Mouse (Mus musculus) T-cell, adult 2 months (primary cell): ENCODE results near the gene Apof.

Experiments used
- DNase-seq: peaks from one replicate; pipeline ENCODE4 v3.0.0; 2022; ENCODE audit warnings: low spot score

Apof gene

GRCm38 (mm10) chr10:128268371-128268770 is at the start of gene Apof:
TSS of gene Apof (plus strand) at chr10:128268671.
- no peak for DNase-seq

DNA sequence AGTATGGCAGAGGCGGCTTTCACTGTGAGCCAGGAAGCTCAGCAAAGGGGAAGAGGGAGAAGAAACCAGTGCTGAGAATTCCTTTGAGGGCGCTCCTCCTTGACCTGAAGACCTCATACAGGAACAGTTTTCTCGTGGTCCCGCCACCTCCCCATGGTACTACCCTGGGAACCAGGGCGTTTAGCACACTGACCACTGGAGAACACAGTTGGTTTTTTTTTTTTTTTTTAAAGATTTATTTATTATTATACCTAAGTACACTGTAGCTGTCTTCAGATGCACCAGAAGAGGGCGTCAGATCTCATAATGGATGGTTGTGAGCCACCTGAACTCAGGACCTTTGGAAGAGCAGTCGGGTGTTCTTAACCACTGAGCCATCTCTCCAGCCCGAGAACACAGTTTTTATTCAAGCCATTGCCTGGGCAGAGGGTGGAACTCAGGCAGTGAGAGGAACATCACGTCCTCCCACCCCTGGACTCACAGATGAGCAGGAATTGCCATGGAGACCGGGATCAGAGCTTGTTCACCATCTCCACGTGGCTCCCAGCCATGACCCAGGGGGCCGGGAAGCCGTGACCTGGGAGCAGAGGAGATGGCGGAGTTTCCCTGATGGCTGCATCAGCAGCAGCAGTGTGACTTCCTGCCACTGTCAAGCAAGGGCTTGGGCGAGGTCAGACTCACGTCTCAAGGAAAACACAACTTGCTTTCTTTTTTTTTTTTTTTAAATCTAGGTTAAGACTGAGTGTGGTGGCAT is 46.8 kb upstream of the Apof start:
- peak; percentile 36 for DNase-seq

- DNase-seq = no peak
Observed at GRCm38 (mm10) chr10:128225064-128225463, 43.4 kb upstream of the Apof start.

- no peak for DNase-seq
Observed at GRCm38 (mm10) chr10:128225538-128225937, 42.9 kb upstream of the Apof start, which contains the start of gene Mip. TSS of gene Mip (plus strand) at chr10:128225838.

DNA sequence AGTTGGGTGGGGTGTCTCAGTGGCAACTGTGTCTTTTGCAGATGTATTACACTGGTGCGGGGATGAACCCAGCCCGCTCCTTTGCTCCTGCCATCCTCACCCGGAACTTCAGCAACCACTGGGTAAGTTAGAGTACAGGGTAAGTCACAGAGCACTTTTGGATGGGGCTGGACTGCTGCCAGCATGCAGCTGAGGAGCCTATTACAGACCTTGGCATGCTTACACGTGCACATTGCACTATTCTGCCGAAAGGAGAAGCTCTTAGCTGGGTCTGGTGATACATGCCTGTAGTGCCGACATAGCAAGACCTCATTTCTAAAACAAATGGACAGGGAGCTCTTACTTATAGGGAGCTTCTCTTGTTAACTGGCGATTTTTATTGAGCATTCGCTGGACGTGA is 40.9 kb upstream of the Apof start:
- no peak for DNase-seq

DNA sequence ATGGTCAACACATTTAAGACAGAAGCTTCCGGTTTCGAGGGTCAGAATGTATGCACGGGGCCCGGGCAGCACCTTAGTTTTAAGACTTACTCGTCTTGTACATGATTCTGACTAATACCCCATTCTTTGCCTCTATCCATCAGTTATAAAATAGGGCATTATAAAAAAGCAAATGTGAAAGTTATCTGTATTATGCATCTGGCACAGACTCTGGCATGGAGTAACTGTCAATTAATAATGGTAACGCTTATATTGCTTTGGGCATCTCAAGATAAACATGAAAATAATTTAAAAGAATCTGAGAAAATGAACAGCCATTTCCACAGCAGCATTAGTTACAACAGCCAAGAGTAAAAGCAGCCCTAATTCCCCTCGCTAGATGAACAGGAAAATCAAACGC is 40.5 kb upstream of the Apof start:
- DNase-seq = no peak

DNA sequence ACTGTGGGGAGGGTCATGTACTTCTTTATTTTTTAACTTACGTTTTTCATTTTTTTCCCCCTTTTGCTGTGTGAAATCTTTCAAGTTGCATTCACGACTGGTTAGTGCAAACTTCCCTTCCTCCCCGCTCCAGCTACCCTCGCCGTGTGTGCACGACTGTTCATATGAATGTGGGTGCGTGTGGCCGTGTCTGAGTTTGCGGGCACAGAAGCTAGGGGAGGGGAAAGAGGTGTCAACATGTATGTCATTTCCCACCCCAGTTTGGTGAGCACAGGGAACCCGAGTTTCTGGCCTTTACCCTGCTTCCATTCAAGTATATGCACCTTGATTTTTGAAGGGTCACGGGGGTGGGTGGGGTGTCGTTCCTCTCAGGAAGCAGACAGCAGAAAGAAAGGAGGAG is 37.9 kb upstream of the Apof start:
- DNase-seq = peak; percentile 30

- DNase-seq = no peak
Observed at GRCm38 (mm10) chr10:128231146-128231545, 37.3 kb upstream of the Apof start.

GRCm38 (mm10) chr10:128231697-128232419 is 36.6 kb upstream of the Apof start, which contains the start of gene Timeless:
TSS of gene Timeless (plus strand) at chr10:128232065.
- DNase-seq = peak; percentile 86

DNA sequence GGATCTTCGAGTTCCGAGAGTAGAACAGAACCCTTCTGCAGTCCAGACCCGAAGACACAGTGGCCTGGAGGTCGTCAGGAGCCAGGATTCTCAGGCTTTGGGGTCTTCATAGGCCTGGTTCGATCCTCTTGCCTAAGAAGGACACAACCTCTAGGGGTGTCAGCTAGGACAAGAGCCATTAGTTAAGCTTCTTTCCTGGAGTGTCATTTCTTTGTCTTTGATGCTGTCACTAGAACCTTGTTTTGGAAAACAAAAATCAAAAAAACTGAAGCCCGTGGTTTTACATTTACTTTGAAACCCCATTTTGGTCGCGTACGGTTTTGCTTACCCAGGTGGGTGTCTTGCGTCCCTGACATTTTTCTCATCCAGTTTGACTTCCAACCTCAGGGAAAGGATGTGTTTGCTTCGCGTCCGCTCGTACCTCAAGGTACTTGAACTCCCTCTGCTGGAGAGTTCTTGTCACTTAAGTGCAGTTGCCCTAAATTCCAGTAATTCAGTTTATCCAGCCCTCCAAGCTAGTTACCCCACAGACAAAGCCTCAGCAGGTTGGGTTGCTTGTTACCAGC is 36.0 kb upstream of the Apof start:
- peak; percentile 68 for DNase-seq

DNA sequence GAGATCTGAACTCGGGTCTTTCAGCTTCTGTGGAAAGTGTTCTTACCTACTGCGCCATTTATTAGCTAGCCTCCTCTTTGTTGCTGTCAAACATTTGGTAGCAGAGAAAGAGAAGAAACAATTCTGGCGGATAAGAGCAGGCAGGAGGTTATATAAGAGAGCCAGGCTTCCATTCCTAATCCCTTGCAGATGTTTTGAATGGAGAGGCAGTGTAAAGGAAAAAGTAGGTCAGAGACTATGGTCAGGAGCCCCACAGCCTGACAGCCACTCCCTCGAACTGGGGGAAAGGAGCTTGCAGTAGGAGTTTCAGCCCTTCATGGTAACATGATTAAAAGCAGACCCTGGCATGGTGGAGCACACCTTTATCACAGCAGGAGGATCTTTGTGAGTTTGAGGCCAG is 32.1 kb upstream of the Apof start:
- DNase-seq = no peak

DNA sequence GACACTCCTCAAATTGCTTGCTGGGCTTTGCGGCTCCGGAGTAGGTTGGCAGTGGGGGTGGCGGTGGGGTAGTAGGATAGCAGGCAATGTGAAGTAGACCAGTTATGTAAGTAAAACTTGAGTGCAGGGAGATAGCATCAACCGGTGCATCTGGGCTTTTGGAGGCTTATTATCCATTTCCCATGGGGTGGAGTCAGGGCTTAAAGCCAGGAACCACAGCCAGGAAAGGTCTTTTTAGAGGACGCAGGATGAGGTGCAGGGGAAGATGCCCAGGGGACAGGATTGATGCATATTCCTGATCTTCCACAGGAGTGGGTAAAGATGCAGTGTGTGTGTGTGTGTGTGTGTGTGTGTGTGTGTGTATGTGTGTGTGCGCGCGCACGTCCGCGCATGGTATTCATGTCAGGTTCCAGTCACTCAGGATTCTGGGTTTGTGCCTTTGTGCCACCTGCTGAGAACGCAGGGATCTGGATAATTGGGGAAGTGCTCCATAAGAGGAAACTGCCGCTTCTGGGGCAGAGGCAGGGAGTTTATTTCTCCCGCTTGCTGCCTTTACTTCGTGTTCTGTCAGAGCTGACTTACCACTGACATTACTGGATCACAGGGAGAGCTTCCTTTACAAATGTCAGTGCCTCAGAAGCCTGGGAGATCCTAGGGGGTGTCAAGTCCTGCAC is 30.5 kb upstream of the Apof start:
- DNase-seq = no peak

DNA sequence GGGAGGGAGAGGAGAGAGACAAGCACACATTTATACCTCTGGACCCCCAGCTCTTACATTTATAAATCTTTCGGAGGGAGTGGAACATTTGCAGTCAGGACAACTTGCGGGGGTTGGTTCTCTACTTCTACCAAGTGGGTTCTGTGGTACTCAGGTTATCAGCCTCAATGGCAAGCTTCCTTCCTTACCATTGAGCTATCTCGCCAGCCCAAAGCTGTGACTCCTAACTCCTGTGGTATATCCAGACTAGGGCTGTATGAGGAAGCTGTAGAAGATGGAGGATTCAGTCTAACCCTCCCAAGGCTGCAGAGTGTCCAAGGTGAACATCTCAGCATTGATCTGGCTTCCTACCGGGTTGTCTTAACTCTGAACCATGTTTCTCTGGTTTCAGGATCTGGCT is 29.3 kb upstream of the Apof start:
- no peak for DNase-seq

DNA sequence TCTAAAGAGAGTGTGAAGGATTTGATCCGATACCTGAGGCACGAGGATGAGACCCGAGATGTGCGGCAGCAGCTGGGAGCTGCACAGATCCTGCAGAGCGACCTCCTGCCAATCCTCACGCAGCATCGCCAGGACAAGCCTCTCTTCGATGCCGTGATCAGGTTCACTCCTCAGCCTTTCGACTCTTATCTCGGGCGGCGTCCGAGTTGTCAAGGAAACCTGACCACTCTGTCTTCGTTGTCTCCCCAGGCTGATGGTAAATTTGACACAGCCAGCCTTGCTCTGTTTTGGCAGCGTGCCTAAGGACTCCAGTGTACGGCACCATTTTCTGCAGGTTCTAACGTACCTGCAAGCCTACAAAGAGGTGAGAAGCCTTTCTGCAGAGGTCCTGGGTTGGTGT is 28.3 kb upstream of the Apof start:
- no peak for DNase-seq

DNA sequence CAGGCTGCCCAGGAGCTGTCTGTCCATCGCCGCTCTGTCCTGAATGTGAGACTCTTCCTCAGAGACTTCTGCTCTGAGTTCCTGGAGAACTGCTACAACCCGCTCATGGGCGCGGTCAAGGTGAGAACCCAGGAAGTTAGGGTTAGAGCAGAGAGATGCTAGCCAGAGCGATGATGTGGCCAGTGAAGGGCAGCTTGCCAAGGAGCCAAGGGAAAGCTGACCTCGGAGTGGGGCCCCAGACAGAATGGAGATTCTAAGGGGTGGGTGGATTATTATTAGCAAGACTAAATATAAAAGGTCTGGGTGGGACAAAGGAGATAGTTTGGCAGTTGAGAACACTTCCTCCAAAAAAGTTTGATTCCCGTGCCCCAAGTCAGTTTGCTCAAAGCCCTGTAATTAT is 25.2 kb upstream of the Apof start:
- DNase-seq = no peak

- no peak for DNase-seq
Observed at GRCm38 (mm10) chr10:128244121-128244520, 24.4 kb upstream of the Apof start.

DNA sequence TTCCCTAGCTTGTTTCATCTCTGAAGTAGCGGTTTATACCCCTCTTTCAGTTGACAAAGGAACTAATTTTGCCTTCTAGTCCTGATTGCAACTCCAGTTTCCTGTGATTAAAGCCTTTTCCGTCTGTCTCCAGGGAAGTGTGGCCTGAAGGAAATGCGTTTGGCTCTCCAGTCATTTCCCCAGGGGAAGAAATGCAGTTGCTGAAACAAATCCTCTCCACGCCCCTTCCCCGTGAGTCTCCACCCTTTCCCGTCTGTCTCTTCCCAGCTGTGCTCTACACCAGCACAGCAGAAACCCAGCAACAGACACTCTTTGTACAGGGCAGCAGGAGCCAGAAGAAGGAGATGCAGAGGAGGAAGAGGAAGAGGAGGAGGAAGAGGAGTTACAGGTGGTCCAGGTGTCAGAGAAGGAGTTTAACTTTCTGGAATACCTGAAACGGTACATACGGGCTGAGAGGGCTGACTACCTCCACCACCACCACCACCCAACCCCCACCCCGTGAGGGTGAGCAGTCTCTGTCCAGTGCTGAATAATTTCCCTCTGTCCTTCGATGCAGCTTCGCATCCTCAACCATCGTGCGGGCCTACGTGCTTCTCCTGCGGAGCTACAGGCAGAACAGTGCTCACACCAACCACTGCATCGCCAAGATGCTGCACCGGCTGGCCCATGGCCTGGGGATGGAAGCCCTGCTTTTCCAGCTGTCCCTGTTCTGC is 21.3 kb upstream of the Apof start:
- DNase-seq = no peak

GRCm38 (mm10) chr10:128250565-128250964 is 17.9 kb upstream of the Apof start:
- no peak for DNase-seq

DNA sequence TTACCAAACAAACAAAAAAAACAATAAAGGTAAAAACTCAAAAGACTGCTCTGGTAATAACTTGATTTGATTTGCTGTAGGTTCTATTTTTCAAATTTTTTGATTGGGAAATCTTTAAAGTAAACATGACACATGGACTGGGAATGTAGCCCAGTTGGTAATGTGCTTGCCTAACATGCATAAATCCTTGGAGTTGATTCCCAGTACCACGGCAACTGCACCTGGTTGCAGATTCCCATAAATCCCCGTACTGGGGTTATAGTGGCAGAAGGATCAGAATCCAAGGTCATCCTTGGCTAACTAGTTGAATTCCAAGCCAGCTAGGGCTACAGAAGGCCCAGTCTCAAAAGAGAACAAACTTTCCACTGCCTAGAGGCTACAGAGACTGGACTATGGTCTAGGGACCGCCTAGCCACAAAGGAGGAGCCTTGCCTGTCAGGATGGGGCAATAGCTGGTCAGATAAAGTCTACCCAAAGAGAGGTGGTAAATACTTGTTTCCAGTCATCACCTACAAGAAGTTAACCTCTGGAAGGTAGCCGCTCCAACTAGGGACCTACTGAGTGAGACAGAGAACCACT is 14.7 kb upstream of the Apof start, which contains the start of gene Apon:
Gene Apon (plus strand): TSS at position 420 of the 579 bp plus-strand sequence.
- DNase-seq = no peak

- no peak for DNase-seq
Observed at GRCm38 (mm10) chr10:128255925-128256324, 12.5 kb upstream of the Apof start.

- DNase-seq = no peak
Observed at GRCm38 (mm10) chr10:128256328-128256727, 12.1 kb upstream of the Apof start.
